Mouse (Mus musculus) ES-Bruce4 (cell line): ENCODE measurements around the gene Dclre1b.

ENCODE experiments used
- CTCF ChIP-seq: IDR thresholded peaks from one replicate; pipeline ENCODE4 v1.8.1; 2011; ENCODE audit warnings: low read depth, low read length
- EP300 ChIP-seq: IDR thresholded peaks from 2 replicates; pipeline ENCODE4 v1.6.1; 2011; ENCODE audit warnings: low read depth, low read length; ENCODE audit not compliant: insufficient read depth

DNA sequence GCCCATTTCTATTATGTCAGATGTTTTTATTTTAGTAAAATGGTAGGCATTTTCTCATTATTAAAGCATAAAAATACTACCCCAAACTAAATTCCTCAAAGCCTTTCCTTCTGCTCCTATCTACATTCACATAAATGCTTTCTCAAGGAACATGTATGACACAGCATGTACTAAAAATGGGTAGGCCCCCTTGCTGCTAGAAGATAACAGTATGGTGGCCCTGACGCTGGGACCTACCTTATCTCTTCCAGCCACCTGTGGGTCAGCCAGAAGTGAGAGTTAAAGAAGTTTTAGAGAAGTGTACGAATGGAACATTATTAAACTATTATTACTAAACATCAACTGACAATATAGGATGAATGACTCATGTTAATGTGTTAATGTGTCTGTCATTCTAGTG is 9.7 kb downstream of the Dclre1b start:
- TF ChIP-seq CTCF = no peak
- no peak for TF ChIP-seq EP300
